Mouse (Mus musculus): ENCODE measurements around the gene Map3k20.

Gene Map3k20

DNA sequence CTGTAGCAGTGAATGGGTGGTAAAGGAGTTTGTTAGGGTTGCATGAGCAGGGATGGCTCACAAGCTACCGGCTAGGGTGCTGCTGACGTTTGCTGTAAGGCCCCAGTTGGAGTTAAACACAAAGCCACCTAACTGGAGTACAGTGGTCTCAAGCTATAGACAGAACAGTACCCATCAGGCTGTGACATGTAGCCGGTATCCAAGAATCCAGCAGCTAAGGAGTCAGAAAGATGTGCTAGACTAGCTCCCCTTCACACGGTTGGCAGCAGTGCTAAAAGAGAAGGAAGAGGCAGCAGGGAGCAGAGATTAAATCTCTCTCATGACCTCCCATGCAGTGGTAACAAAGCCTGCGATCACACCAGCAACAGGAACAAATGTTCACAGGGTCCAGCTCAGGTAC, 36.2 kb downstream of the Map3k20 start:
- no peak for DNase-seq (ENCODE audit: low spot score)

DNA sequence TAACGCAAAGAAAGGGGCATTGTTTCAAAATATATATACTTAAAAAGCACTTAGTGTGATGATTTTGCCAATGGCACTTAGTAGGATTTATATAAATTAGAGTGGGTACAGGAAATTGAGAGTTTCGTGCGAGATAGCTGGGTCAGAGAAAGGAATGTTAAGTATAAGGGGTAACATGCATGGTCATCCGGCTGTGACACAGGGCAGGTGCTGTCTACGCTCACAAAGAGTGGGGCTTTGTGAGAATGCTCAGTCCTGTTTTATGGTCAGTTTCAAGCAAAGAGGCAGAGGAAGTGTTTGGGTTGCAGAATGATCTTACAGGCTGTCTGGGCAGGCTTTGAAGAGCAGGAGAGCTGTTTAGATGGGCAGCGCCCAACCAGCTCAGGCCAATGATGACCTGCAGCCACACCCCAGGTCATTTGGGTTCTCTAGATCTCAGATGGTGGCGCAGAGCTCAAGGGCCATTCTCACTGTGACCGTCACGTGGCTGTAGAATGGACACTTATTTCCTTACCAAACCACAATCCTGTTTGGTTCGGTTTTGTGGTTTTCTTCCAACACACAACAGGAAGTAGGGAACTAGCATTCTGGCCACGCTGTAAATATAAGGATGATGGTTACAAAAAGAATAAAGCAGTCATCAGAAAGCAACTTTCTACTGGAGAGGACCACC, 37.4 kb downstream of the Map3k20 start:
- no peak for DNase-seq (ENCODE audit: low spot score)

DNA sequence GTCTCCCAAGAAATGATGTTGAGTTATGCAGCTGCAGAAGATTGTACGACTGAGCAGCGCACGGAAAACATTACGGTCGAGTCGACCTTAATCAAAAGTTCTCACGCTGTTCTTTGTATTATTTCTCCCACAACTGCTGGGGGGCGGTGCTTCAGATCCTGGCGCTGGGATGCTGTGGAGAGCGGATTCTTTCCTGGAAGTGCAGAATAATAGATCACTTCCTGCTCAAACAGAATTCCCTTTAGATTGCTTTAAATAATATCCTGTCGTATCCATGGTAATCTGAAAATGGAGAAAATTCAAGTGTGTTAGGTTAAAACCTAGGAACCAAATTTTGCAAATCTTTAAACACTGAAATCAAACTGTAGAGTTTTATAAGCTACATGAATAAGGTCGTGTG, 39.0 kb downstream of the Map3k20 start:
- no peak for DNase-seq (ENCODE audit: low spot score)

DNA sequence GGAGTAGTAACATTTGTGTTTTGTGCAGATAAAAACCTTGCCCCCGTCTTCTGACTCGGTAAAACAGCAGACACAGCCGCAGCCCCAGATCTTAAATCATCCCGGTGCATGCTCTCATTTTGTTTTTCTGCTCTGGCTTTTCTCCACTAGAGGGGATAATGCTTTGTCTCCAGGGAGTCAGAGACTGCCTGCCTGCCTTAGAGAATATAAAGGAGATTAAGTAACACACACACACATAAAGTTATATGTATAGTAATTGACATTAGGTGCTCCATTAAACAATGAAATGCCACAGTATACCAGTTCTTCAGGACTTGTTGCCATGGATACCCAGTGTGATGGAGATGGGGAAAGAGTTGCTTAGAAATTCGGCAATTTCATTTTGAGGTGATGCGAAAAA, 41.1 kb downstream of the Map3k20 start:
- no peak for DNase-seq (ENCODE audit: low spot score)

DNA sequence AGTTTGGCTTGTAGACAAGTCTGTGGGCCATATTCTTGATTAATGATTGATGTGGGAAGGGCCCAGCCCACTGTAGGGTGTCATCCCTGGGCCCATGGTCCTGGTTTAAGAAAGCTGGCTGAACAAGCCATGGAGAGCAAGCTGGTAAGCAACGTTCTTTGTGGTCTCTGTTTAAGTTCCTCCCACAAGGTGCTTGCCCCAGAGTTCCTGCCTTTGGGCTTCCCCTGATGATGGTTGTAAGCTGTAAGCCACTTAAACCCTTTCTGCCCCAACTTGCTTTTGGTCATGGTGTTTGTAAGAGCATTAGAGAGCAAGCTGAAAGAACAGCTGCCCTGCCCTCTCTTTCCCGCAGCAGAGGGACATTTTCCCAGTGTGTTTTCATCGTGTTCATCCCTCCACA, 43.0 kb downstream of the Map3k20 start:
- DNase-seq (ENCODE audit: low spot score), result no peak

DNA sequence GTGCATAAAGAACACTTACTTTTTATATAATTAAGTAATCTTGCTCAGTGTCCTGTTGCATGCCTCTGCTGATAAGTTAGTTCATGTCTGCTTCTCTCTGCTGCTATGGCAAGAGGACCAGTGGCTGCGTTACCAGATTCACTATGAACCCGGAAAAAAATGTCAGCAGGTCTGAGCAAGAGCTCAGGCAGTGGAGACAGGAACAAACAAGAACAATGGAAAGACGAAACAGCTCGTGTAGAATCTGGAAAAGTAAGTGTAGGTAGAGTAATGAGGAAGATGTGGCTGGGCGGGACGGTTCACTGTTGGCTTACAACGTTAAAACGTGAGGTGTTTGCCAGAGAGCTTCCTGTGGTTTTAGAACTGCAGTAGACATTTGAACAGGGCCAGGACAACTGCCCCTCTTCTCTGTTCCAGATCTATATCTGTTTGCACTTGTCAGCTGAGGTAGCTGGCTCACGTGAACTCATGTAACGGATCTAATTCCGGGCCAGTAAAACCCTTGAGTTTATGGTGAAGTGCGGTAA, 45.6 kb downstream of the Map3k20 start:
- no peak for DNase-seq (ENCODE audit: low spot score)

DNA sequence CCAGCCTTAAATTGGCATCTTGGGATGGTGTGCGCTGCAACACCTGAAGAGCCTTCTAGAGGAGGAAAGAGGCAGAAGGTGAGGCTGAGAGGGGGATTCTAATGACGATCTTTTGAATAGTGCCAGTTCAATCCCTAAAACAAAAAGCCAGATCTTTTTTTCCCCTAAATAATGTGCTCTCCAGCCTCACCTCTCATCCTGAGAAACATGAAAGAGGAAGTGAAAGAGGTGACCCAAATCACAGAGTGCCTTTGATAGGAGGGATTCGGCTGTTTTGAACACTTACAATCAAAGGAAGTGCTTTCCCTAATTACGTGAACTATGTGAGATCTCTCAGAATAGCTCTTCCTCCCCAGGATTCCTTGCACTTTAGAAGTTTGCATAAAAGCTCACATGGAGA, 46.6 kb downstream of the Map3k20 start:
- DNase-seq (ENCODE audit: low spot score), result no peak

DNA sequence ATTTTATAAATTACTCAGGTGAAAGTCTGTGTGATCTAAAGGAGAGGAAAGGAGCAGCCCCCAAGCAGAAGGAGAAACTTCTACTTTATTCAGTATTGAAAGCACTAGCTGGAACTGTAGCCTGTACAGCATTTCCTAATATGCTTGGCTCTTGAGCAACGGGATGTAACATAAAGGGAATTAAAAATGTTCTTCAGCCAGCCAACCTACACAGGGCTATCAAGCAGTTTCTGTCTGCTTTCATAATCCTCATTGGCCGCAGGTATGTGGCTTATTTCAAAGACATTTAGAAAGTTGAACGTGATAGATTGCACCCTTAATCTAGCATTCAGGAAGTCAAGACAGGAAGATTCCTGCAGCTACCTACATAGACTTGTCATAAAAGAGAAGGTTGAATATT, 47.8 kb downstream of the Map3k20 start:
- DNase-seq (ENCODE audit: low spot score), result no peak

DNA sequence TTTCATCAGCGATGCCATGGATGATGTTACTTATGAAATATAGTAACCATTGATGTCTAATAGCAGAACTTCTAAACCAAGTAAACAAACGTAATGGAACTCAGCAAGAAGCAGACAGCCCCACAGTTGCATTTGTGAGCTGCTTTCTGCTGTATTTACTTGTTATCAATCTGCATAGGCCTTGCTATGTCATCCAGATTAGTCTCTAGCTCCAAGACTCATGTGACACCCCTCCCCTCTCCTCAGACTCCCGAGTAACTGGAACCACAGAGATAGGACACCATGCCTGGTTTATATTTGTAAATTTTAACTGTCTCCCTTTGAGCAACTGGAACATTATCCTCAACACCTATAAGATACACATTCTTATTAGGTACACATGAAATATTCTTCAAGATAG, 51.4 kb downstream of the Map3k20 start:
- no peak for DNase-seq (ENCODE audit: low spot score)

DNA sequence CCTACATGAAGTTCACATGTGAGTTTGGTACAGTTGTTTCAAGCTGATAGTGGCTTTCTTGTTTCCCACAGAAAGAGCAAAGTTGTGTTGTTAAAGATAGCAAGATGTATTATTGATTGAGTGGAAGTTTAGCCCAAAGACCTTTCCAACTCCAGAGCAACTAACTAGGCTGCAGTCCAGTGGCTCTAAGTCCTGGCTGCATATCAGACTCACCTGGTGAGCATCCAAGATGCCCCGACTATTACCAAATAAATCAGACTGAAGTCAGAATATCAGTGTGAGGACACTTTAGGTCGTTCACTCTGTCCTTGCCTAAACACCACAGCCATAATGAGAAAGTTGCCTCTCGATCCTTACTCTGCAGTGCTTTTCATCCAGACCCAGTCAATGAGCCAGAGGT, 59.8 kb downstream of the Map3k20 start:
- no peak for DNase-seq (ENCODE audit: low spot score)

DNA sequence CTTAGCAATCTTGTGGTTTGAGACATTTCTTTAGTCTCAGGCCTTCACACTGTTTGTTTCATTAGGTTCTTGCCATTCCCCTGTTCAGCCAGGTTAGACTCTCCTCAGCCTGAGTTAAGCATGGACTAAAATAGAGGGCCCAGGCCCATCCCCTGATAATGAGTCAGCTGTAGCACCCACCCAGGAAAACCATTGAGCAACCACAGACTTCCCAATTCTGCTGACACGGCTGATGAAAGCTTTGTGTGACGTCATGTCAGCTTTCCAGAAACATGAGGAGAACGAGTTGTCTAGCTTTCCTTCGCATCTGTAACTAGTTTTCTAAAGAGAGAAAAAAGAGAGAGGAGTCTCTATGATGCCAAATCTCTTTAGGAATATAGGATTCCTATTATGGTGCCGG, 65.9 kb downstream of the Map3k20 start:
- no peak for DNase-seq (ENCODE audit: low spot score)

DNA sequence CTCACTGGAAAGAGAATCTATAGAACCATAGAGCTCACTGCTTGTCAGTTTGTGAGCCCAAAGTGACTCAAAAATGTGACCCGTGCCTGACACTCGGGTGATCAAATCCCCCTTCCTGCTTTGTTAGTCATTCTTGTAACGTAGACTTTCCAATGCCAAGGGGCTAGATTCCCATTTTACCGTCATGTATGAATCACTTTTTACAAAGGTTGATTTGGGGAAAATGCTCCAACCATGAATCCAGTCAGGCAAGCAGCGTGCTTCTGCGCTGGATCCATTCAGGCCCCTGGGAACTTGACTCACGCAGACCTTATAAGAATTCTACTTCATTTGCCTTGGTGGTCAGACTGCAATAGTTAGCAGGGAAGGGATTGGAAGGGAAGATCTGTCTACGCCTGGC, 66.3 kb downstream of the Map3k20 start:
- DNase-seq (ENCODE audit: low spot score), result no peak

DNA sequence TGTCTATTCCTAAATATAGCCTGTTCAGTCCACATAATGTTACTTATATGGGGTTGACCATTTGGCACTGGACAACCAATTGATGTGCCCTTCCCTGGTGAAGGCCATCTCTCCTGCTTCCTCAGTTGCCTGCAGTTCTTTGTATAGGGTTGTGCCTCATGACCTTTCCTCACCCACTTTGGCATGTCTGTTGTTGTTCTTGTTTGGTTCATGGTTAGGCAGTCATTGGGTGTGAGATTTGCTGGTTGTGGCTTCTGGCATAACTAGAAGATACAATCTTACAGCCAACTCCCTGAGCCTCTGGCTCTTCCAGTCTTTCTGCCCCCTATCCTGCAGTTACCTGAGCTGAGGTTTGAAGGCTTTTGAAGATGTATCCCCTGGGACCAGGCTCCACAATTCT, 67.3 kb downstream of the Map3k20 start:
- DNase-seq (ENCODE audit: low spot score), result no peak

DNA sequence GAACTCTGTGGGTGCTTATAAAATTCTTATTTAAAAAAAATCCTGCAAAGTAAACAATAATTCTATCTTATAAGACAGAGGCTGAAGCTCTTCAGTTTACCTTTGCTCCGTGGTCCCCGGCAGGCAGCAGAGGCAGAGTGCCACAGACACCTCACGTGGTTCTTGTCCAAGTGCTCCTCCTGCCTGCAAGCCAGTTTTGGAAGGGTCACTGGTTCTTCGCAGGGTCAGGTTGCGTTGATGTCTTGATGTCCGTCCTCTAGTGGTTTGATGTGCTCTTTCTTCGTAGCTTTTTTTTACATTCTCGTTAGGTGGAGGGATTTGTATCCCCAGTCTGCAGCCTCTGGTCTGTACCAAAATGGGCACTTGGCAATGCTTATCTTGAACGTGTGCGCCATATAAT, 71.0 kb downstream of the Map3k20 start:
- no peak for DNase-seq (ENCODE audit: low spot score)

DNA sequence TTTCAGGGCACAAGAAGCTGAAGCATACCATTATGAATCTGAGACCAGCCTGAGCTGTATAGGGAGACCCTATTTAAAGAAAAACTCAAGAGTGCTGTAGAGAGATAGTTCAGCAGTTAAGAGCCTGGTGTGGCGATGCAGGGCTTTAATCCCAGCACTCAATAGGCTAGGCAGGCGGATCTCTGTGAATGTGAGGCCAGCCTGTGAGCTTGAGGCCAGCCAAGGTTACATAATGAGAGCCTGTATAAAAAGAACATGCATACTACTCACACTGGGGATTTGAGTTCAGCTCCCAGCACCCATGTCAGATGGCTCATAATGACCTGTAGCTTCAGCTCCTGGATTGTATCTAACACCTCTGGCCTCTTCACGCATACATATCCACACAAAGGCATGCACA, 76.1 kb downstream of the Map3k20 start:
- DNase-seq (ENCODE audit: low spot score), result no peak

DNA sequence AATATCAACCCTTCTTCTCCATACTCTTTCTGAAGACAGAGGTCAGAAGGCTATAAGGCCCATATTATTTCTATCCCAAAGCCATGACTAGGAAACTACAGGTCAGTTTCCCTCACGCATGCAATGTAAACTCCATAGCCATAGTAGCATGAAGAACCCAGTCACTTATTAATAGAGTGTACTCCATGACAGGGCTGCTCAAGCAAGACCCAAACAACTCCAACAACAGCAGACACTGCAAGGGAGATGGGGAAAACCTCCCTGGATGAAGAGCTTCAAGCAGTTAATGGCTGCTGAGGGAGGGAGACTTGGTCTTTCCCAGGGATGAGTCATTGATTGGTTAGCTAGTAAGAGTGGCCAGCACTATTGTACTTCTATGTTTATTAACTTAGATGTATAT, 78.0 kb downstream of the Map3k20 start:
- DNase-seq (ENCODE audit: low spot score), result no peak

DNA sequence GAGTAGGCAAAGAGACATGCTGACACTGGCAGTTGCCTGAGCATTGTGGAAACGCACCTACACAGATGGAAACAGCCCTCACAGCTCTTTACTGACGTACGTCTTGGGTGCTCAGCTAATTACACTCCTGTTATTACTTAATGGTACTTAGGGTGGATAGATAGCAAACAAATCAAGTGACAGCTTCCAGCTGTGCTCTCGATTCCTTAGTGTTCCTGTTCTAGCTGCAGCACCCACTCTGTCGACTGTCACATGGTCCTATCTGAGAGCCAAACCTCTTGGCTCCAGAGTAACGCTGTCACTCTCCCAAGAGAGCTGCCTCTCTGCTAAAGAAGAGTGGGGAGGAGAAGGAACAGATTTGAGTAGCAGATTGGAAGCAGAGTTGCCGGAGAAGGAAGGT, 80.5 kb downstream of the Map3k20 start:
- no peak for DNase-seq (ENCODE audit: low spot score)

DNA sequence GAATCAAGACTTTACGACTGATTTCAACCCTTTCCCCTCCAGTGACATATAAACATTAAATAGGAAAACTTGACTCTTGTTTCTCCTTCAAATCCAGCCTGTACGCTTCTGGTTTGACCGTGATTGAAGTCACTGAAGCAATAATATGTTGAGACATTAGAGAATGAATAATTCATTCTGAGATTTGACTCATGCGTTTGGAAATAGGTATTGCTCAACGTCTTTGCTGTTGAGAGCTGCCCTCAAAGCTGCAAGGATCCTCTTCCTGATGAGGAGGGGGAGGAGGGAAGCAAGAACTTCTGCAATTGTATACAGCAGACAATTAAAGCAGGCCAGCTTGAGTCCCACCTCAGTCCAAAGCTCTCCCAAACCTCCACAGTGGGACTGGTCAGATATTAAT, 81.1 kb downstream of the Map3k20 start:
- DNase-seq (ENCODE audit: low spot score), result no peak

DNA sequence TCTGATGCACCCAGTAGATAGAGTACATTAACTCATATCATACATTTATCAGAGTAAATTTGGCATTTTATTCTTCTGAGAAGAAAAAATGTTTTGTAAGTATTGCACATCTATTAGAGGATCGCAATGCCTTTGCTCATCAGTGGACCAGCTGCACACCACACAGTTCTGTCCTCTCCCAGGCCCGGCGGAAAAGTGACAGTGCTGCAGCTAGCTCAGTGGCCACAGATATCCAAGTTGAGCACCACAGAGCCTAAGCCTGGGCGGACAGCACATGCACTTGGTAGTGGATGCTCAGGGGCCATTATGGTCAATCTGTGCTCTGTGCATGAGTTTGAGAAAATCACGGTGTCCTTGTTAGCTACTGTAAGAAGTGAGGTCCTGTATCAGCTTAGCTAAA, 82.4 kb downstream of the Map3k20 start:
- DNase-seq (ENCODE audit: low spot score), result no peak

DNA sequence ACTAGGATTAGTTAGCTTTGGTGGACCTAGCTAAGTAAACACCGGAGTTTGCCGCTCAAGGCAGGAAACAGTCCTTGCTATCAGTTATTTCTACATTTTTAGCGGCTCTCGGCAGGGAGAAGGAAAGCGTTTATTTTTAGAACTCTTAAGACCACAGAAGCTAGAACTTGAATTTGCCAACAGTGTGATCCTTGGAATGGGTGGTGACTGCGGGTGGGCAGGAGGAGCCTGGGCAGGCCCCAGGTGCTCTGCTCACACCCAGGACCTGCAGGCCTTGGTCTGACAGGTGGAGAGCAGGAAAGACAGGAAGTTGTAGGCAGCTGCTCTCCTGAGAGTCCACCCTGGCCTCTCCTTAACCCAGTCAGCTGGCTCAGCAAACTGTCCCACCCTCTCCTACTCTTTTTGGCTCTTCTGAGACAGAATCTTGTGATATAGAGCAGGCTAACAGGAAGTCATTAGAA, 83.7 kb downstream of the Map3k20 start:
- DNase-seq (ENCODE audit: low spot score), result no peak

DNA sequence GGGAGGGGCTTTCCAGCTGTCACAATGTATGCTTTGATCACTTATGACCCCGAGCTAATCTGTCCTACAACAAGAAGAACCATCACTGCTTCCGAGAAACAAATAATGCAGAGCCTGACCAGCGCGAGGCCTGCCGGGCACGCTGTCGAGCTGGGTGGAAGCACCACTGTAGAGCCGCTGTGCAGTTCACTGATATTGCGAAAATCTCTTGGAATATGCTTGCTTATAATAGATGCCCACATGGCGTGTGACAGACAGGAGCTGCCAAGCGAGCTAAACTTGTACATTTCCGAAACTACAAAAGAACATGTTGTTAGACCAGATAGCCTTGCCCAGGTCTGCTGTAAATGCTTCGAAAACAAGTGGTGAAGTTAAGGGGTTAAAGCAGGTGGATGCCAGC, 86.7 kb downstream of the Map3k20 start:
- DNase-seq (ENCODE audit: low spot score), result no peak

DNA sequence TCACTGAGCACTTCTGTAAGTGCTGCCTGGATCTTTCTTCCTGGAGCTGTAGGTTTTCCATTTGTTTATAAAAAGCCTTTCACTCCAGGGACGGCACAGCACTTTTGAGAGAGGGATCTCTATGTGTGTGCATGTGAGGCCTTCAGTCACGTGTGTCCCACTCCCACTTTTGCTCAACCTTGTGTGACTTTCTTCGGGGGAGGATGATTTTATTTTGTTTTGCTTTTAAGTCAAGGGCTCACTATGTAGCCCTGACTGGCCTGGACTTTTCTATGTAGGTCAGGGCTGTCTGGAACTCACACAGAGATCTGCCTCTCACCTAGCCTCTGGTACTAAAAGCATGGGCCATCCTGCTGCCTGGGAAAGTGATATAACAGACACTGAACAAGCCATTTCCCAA, 88.6 kb downstream of the Map3k20 start:
- DNase-seq (ENCODE audit: low spot score), result no peak

DNA sequence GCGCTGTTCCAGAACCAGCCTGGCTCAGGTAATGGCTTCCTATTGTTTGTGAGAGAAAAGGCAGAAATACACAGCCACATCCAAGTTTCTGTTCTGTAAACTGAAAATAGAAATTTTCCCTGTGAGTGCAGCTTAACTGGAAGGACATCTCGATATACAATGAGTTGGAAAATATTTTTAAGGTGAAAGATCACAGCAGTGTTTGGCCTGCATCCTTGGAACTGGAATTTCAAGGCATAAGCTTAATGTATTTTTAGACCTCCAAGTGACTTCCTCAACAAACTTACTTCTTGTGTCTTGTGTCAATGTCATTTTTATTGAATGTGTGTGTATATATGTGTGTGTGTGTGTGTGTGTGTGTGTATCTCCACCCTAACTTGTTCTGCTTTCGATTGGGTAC, 90.4 kb downstream of the Map3k20 start:
- no peak for DNase-seq (ENCODE audit: low spot score)

DNA sequence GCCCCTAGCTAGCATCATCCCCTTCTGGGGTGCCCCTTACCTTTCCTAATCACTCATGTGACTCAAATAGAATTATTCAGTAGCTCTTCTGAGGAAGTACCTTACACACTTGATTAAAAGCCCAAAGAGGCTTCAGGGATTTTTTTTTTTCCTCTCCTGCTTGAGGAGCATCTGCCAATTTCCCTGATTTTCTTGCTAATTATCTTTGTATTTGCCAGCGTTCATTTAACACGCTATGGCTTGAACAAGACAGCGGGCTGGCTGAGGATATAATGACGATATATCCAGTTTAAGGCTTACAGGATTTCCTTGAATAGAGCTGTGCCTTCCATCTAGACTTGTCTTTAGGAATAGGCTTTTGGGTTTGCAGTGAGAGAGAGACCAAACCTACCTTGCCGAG, 91.5 kb downstream of the Map3k20 start:
- no peak for DNase-seq (ENCODE audit: low spot score)

DNA sequence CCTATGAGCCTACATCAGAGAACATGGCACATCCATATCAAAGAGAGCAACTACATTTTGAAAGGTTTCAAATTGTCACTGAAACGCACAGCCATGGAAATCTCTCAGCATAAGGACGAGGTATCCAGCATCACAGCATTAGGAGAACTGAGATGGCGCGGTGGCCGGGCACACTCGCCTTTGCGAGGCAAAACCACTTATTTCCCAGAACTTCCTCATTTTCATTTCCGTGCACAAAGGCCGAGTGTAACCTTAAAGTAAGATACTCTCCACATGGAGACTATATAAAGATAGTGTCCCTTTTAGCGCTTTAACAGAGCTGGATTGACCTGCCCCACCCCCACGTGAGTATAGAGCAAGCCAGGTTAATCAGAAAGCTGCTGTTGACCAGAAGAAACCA, 94.0 kb downstream of the Map3k20 start:
- no peak for DNase-seq (ENCODE audit: low spot score)
